Mouse (Mus musculus) heart, embryonic 11.5 days (tissue): ENCODE measurements at regions not wholly inside any gene's neighbourhood (a gene's known extent, or its start where the extent isn't known, plus 50 kb on each side); places are given as distances from the start of the nearest gene placed in this dataset.

Experiments used
- ATAC-seq: fragments of 200-750 bp; cut with Nextera tagmentation; replicated peaks from 2 replicates; pipeline ENCODE4 v1.8.0; 2017; ENCODE audit warnings: moderate library complexity; ENCODE audit not compliant: insufficient number of reproducible peaks, low FRiP score, low TSS enrichment
- H3K27ac ChIP-seq: fragments of 300-500 bp; sonication (generic); 2 replicates; pipeline ENCODE4 v1.5.1; 2014; ENCODE audit warnings: mild to moderate bottlenecking, low read depth, low read length
- H3K27me3 ChIP-seq: fragments of 300-500 bp; sonication (generic); 2 replicates; pipeline ENCODE4 v1.6.1; 2014; ENCODE audit warnings: mild to moderate bottlenecking, low read length, mixed read lengths; ENCODE audit not compliant: control insufficient read depth, insufficient read depth
- H3K36me3 ChIP-seq: fragments of 300-500 bp; sonication (generic); 2 replicates; pipeline ENCODE4 v1.6.1; 2014; ENCODE audit warnings: mild to moderate bottlenecking, low read length, moderate library complexity, mixed read lengths; ENCODE audit not compliant: control insufficient read depth, insufficient read depth
- H3K4me1 ChIP-seq: fragments of 300-500 bp; sonication (generic); 2 replicates; pipeline ENCODE4 v1.6.1; 2014; ENCODE audit warnings: low read length; ENCODE audit not compliant: control insufficient read depth, insufficient read depth
- H3K4me2 ChIP-seq: fragments of 300-500 bp; sonication (generic); 2 replicates; pipeline ENCODE4 v1.6.1; 2014; ENCODE audit warnings: mild to moderate bottlenecking, moderate library complexity
- H3K4me3 ChIP-seq: fragments of 300-500 bp; sonication (generic); 2 replicates; pipeline ENCODE4 v1.5.1; 2014; ENCODE audit warnings: low read depth, low read length
- H3K9ac ChIP-seq: fragments of 300-500 bp; sonication (generic); 2 replicates; pipeline ENCODE4 v1.6.1; 2014; ENCODE audit warnings: mild to moderate bottlenecking, low read depth, low read length, moderate library complexity
- H3K9me3 ChIP-seq: fragments of 300-500 bp; sonication (generic); replicated peaks from 2 replicates; pipeline ENCODE4 v1.6.1; 2016; ENCODE audit warnings: low read length; ENCODE audit not compliant: control insufficient read depth
- WGBS: fragments of 180-500 bp; shearing (Covaris S2); extraction: QIAGEN DNeasy Blood & Tissue Kit; methylation state at CpG from one replicate; pipeline ENCODE4 v1.1.7; 2014; ENCODE audit not compliant: insufficient replicate concordance; 5-methylcytosine and 5-hydroxymethylcytosine counted together

DNA sequence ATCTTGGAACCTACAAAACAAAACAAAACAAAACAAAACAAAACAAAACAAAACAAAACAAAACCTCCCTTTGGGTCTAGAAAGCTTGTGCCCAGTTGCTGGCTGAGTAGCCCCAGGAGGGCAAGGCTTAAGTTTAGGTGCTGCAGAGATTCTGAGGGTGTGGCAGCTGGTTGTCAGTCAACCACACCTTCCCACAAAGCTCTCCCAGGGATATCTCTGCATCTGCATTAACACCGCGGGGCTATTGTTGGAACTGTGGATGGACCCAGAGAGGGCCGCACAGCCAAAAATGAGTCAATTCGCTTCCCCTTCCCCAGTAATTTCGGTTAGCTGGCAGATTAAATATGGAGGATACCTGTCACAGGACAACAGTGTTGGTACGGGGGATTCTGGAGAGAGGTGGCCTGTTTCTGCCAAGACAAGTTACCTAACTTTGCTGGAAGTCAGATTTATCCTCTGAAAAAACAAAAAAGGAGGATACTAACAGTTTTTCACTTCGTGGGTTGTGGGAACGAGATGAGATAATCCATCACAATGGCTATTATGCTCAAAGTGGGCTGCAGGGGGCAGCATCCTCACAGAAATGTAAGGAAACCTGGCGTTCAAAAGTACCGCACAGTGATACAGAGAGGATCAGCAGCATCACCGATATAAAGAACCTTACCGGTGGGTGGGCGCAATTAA, 96.7 kb downstream of the 1500009L16Rik start:
- no peaks in the 10 kb centered on the region for H3K27me3 ChIP-seq
- H3K27ac ChIP-seq: no peak overlapping the region
- 10% methylated on average over 13 of the region's 13 CpGs for WGBS
- no peak overlapping the region for H3K4me3 ChIP-seq
- H3K9me3 ChIP-seq: no peaks in the 10 kb centered on the region
- H3K4me1 ChIP-seq: no peaks in the 10 kb centered on the region
- H3K4me2 ChIP-seq: peak overlapping the region; percentile 47
- ATAC-seq: no peak
- H3K36me3 ChIP-seq: no peaks in the 10 kb centered on the region
- H3K9ac ChIP-seq: no peak overlapping the region

DNA sequence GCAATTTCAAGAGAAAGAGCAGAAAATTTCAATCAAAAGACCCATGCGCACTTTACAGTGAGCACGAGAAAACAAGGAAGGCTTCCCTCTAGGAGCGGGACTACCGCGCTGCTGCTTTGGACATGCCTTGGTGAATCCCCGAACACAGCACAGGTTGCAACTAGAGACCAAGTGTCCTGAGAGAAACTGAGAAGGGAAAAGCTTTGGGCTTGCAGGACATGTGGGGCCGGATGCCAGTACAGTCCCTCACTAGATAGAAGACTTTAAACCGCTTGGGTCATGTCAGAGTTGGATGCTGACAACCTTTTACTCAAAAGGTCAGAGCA, 97.2 kb downstream of the 1500009L16Rik start:
- ATAC-seq: no peak
- 76% methylated on average over 8 of the region's 8 CpGs for WGBS
- Histone ChIP-seq H3K9ac (no peak overlapping the region), H3K36me3 (no peaks in the 10 kb centered on the region), H3K4me3 (no peak overlapping the region), H3K4me1 (no peaks in the 10 kb centered on the region), H3K27ac (no peak overlapping the region), H3K9me3 (no peaks in the 10 kb centered on the region), H3K4me2 (no peak overlapping the region), H3K27me3 (no peaks in the 10 kb centered on the region)

DNA sequence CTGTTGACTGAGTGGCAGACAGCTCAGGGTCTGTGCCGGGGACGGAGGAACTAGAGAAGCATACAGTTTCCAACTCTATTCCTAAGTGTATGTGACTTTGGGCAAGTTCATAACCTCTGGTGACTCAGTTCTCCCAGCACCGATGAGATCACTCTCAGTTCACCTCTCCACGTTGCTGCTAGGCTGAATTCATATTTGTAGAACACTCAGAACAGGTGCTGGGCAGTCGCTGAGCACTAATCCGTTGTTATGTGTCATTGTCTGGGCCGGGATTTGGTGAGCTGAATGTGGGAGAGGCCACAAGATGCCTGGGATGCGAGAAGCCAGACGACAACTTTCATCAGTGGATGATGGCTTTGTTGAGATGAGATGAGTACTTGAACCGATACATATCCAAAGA, 98.4 kb downstream of the 1500009L16Rik start:
- WGBS: 63% methylated on average over 10 of the region's 10 CpGs

DNA sequence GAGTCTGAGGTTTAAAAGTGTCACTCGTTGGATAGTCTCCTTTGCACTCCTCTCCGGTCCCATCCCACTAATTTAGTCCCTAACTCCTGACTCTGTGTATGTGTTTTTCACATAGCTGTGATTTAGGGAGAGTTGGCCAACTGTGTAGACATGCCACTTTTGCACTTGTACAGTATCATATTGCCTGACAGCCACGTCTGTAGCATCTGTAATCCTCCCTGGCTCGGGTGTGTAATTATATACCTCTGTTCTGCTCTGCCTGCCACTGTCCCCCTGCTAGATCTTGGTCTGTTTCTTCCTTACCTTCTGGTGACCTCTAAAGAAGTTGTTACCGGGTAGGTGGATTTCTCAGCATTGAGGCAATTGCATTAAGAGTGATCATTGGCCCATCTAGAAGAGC, 103.4 kb downstream of the 1500009L16Rik start:
- no peak for ATAC-seq

More for the DNA sequence above, 98.4 kb downstream of the 1500009L16Rik start:
- H3K4me1 ChIP-seq: no peaks in the 10 kb centered on the region
- H3K9ac ChIP-seq: no peak overlapping the region
- no peak overlapping the region for H3K27ac ChIP-seq
- H3K9me3 ChIP-seq: no peaks in the 10 kb centered on the region
- no peak overlapping the region for H3K4me3 ChIP-seq
- no peaks in the 10 kb centered on the region for H3K36me3 ChIP-seq
- H3K4me2 ChIP-seq: no peak overlapping the region
- ATAC-seq: no peak
- no peaks in the 10 kb centered on the region for H3K27me3 ChIP-seq

DNA sequence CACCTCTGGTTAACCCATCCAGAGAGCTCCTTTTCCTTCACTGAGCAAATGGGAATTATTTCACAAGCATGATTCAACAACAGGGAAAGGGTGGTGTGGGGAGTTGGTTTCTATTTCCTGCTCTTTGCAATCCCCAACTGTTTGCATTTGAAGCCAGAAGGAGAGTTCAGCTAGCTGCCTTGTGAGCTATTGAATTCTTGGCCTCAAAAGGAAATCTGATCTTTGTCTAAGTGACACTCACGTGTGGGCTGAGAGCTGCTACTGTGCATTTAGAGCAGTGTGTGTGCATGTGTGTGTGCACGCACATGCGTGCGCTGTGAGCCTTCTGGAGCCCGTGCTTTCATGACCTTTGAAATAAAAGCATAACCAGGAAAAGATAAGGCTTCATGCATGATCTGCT, 113.7 kb downstream of the 1500009L16Rik start:
- no peaks in the 10 kb centered on the region for H3K36me3 ChIP-seq
- H3K27ac ChIP-seq: 0 out of 2 replicates have a peak overlapping the region, but pooled peaks have one; percentile 22
- H3K4me2 ChIP-seq: no peak overlapping the region
- no peaks in the 10 kb centered on the region for H3K9me3 ChIP-seq
- no peaks in the 10 kb centered on the region for H3K27me3 ChIP-seq
- no peak for ATAC-seq
- 52% methylated on average over 5 of the region's 5 CpGs for WGBS
- H3K4me1 ChIP-seq: peaks cover 6% of the 10 kb centered on the region; the same call in 1 of the 2 replicates
- no peak overlapping the region for H3K9ac ChIP-seq
- no peak overlapping the region for H3K4me3 ChIP-seq

More for the DNA sequence above, 103.4 kb downstream of the 1500009L16Rik start:
- 72% methylated on average over 5 of the region's 5 CpGs for WGBS
- Histone ChIP-seq H3K27me3 (no peaks in the 10 kb centered on the region), H3K4me1 (no peaks in the 10 kb centered on the region), H3K4me3 (no peak overlapping the region), H3K4me2 (no peak overlapping the region), H3K9me3 (no peaks in the 10 kb centered on the region), H3K36me3 (no peaks in the 10 kb centered on the region), H3K27ac (no peak overlapping the region), H3K9ac (no peak overlapping the region)

DNA sequence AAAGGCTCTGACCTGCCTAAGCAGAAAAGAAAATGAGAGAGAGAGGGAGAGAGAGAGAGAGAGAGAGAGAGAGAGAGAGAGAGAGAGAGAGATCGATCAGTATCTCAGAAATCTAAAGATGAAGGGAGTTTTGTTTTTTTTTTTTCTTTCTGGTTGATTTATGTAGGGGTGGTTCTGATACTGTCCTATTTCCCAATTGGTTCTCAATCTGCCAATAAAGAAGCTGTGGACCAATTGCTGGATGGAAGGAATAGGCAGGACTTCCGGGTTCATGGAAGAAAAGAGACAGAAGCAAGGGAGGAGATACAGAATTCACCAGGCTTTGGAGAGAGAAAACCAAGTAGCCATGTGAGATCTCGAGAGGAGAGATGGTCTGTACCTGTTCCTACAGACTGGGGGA, 117.6 kb downstream of the 1500009L16Rik start:
- H3K9me3 ChIP-seq: peaks cover 7% of the 10 kb centered on the region
- ATAC-seq: no peak
- H3K36me3 ChIP-seq: no peaks in the 10 kb centered on the region
- no peaks in the 10 kb centered on the region for H3K27me3 ChIP-seq
- peaks cover 6% of the 10 kb centered on the region; the same call in 1 of the 2 replicates for H3K4me1 ChIP-seq
- H3K4me2 ChIP-seq: no peak overlapping the region
- H3K27ac ChIP-seq: no peak overlapping the region
- H3K4me3 ChIP-seq: no peak overlapping the region
- WGBS: 72% methylated on average over 3 of the region's 3 CpGs
- no peak overlapping the region for H3K9ac ChIP-seq

DNA sequence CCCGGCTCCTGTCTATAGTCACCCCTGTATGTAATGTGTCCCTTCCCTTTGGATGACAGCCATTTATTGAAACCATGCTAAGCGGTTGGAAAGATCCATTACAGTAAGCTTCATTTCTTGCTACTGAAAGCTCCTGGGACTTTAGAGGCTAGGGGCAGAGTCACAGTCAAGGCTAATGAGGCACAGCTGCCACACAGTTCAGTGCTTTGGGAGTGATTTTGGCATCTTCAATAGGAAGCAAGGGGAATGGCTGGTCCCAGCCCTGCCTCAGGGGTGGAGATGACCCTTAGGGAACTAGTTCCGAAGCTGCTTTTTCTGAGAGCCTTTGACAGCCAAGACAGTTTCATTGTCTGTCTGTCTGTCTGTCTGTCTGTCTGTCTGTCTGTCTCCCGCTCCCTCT, 128.2 kb downstream of the 1500009L16Rik start:
- no peak overlapping the region for H3K4me3 ChIP-seq
- no peaks in the 10 kb centered on the region for H3K27me3 ChIP-seq
- WGBS: 84% methylated on average over 4 of the region's 4 CpGs
- H3K9me3 ChIP-seq: no peaks in the 10 kb centered on the region
- no peak overlapping the region for H3K9ac ChIP-seq
- no peak for ATAC-seq
- no peaks in the 10 kb centered on the region for H3K36me3 ChIP-seq
- H3K27ac ChIP-seq: no peak overlapping the region
- no peak overlapping the region for H3K4me2 ChIP-seq
- H3K4me1 ChIP-seq: peaks cover 17% of the 10 kb centered on the region

DNA sequence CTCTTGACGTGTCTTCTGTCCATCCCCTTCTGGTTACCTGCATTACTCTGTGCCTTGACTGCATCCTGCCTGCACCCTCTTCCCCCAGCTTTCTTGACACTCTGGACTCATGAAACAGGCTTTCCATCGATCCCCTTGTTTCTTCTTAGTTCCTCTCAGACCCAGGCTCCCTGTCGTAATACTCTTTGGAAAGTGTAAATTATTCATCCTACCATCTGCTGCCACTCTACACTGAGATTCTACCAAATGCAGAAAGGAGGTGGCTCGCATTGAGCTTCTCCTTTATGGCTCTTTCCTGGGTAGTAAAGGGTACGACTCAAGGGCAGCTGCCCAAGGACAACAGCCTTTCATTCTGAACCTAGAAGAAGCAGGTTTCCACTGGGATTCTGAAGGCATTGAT, 129.5 kb downstream of the 1500009L16Rik start:
- Histone ChIP-seq H3K36me3 (no peaks in the 10 kb centered on the region), H3K9ac (no peak overlapping the region), H3K4me2 (no peak overlapping the region), H3K4me3 (no peak overlapping the region), H3K4me1 (peaks cover 5% of the 10 kb centered on the region; the same call in 1 of the 2 replicates), H3K27me3 (no peaks in the 10 kb centered on the region), H3K9me3 (no peaks in the 10 kb centered on the region), H3K27ac (no peak overlapping the region)
- 71% methylated on average over 5 of the region's 5 CpGs for WGBS
- no peak for ATAC-seq

DNA sequence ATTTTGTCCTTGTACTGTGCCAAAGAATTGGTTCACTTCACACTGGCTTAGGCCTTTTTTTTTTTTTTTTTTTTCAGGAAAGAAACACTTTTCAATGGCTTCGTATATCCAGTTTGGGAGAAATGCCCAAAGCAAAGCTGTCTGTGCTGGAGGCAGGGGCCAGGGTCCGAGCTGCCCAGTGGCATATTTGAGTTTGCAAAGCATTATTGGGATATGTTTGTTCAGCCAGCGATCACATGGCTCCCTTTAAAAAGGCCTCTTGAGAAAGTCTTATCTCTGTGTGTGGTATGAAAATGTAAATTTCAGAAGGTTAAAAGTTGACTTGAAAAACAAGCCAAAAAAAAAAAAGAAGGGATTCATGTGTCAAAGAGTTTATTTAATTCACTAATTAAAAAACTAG, 130.1 kb downstream of the 1500009L16Rik start:
- H3K27me3 ChIP-seq: no peaks in the 10 kb centered on the region
- no peaks in the 10 kb centered on the region for H3K36me3 ChIP-seq
- no peaks in the 10 kb centered on the region for H3K9me3 ChIP-seq
- no peaks in the 10 kb centered on the region for H3K4me1 ChIP-seq
- ATAC-seq: no peak
- 82% methylated on average over 3 of the region's 3 CpGs for WGBS
- no peak overlapping the region for H3K4me3 ChIP-seq
- no peak overlapping the region for H3K9ac ChIP-seq
- no peak overlapping the region for H3K27ac ChIP-seq
- H3K4me2 ChIP-seq: no peak overlapping the region
